Mouse (Mus musculus) testis, adult 2 months (tissue): ENCODE data around the gene Ankle1. TPM values are rescaled to one million over a fixed set of nuclear protein-coding genes. Genes with fewer than 3 reads are reported as not detected.

Source experiments
- H3K27ac ChIP-seq: fragments of 200-500 bp; 2 replicates; pipeline ENCODE4 v1.5.1; 2012; ENCODE audit warnings: low read depth, low read length; ENCODE audit not compliant: control insufficient read depth, insufficient read depth
- H3K27me3 ChIP-seq: fragments of 200-500 bp; 2 replicates; pipeline ENCODE4 v1.6.1; 2012; ENCODE audit warnings: mild to moderate bottlenecking, low read length, moderate library complexity; ENCODE audit not compliant: control insufficient read depth, insufficient read depth
- H3K36me3 ChIP-seq: fragments of 200-500 bp; 2 replicates; pipeline ENCODE4 v1.6.1; 2012; ENCODE audit warnings: mild to moderate bottlenecking, low read length; ENCODE audit not compliant: control insufficient read depth, insufficient read depth
- H3K4me1 ChIP-seq: fragments of 200-500 bp; 2 replicates; pipeline ENCODE4 v1.6.1; 2012; ENCODE audit warnings: low read length; ENCODE audit not compliant: control insufficient read depth, insufficient read depth
- H3K4me3 ChIP-seq: fragments of 200-500 bp; 2 replicates; pipeline ENCODE4 v1.5.1; 2012; ENCODE audit warnings: low read depth, mild to moderate bottlenecking, low read length, moderate library complexity, mixed read lengths; ENCODE audit not compliant: control insufficient read depth
- CTCF ChIP-seq: fragments of 200-500 bp; IDR thresholded peaks from 2 replicates; pipeline ENCODE4 v1.5.1; 2012; ENCODE audit warnings: low read depth, mild to moderate bottlenecking, inconsistent platforms, low read length, moderate library complexity; ENCODE audit not compliant: control insufficient read depth, insufficient read depth, insufficient replicate concordance
- POLR2A ChIP-seq: fragments of 200-500 bp; IDR thresholded peaks from 2 replicates; pipeline ENCODE4 v1.6.1; 2012; ENCODE audit warnings: low read depth, mild to moderate bottlenecking, inconsistent platforms, low read length, moderate library complexity; ENCODE audit not compliant: control insufficient read depth
- polyA plus RNA-seq: library from polyadenylated mRNA; depleted of rRNA; stranded (reverse); fragments of >200 nt; gene quantifications from 2 replicates; pipeline ENCODE4 v1.2.3, GENCODE M21; 2012

Ankle1 gene
- polyA plus RNA-seq, 1 experiment: 2.3 TPM

GRCm38 (mm10) chr8:71383860-71384259 lies 21.9 kb upstream of the Ankle1 start:
- Histone ChIP-seq H3K36me3 (no peaks in the 10 kb centered on the region), H3K27ac (no peak overlapping the region), H3K4me3 (no peak overlapping the region), H3K4me1 (peaks cover 15% of the 10 kb centered on the region), H3K27me3 (no peaks in the 10 kb centered on the region)
- TF ChIP-seq POLR2A (no peak), CTCF (no peak)

- Histone ChIP-seq H3K27ac (no peak overlapping the region), H3K36me3 (no peaks in the 10 kb centered on the region), H3K4me1 (peaks cover 14% of the 10 kb centered on the region), H3K4me3 (no peak overlapping the region), H3K27me3 (no peaks in the 10 kb centered on the region)
- no peak for TF ChIP-seq CTCF
- TF ChIP-seq POLR2A: no peak
Measured at GRCm38 (mm10) chr8:71385212-71385835, 20.5 kb upstream of the Ankle1 start.

- Histone ChIP-seq H3K27me3 (no peaks in the 10 kb centered on the region), H3K27ac (no peak overlapping the region)
- TF ChIP-seq POLR2A (no peak), CTCF (no peak)
Measured at GRCm38 (mm10) chr8:71388267-71388666, 17.5 kb upstream of the Ankle1 start.

GRCm38 (mm10) chr8:71391696-71392095 lies 14.1 kb upstream of the Ankle1 start:
- no peak for TF ChIP-seq POLR2A
- H3K4me1 ChIP-seq: peaks cover 11% of the 10 kb centered on the region
- no peak overlapping the region for H3K4me3 ChIP-seq
- H3K27ac ChIP-seq: no peak overlapping the region
- H3K27me3 ChIP-seq: no peaks in the 10 kb centered on the region
- H3K36me3 ChIP-seq: no peaks in the 10 kb centered on the region

More at GRCm38 (mm10) chr8:71388267-71388666, 17.5 kb upstream of the Ankle1 start:
- Histone ChIP-seq H3K4me1 (peaks cover 5% of the 10 kb centered on the region), H3K36me3 (no peaks in the 10 kb centered on the region), H3K4me3 (no peak overlapping the region)

GRCm38 (mm10) chr8:71392391-71392790 lies 13.4 kb upstream of the Ankle1 start:
- no peak overlapping the region for H3K27ac ChIP-seq
- H3K36me3 ChIP-seq: no peaks in the 10 kb centered on the region
- no peak overlapping the region for H3K4me3 ChIP-seq
- H3K4me1 ChIP-seq: peaks cover 11% of the 10 kb centered on the region
- H3K27me3 ChIP-seq: no peaks in the 10 kb centered on the region
- TF ChIP-seq POLR2A: no peak
- TF ChIP-seq CTCF: no peak

- H3K4me1 ChIP-seq: peaks cover 16% of the 10 kb centered on the region
- no peaks in the 10 kb centered on the region for H3K36me3 ChIP-seq
- TF ChIP-seq POLR2A (no peak), CTCF (no peak)
- H3K27me3 ChIP-seq: no peaks in the 10 kb centered on the region
- no peak overlapping the region for H3K27ac ChIP-seq
- no peak overlapping the region for H3K4me3 ChIP-seq
Measured at GRCm38 (mm10) chr8:71392871-71393270, 12.9 kb upstream of the Ankle1 start.

GRCm38 (mm10) chr8:71394481-71394880 lies 11.3 kb upstream of the Ankle1 start:
- H3K36me3 ChIP-seq: no peaks in the 10 kb centered on the region
- no peak overlapping the region for H3K4me3 ChIP-seq
- no peak for TF ChIP-seq CTCF
- TF ChIP-seq POLR2A: no peak
- peaks cover 16% of the 10 kb centered on the region for H3K4me1 ChIP-seq
- H3K27me3 ChIP-seq: no peaks in the 10 kb centered on the region
- no peak overlapping the region for H3K27ac ChIP-seq
